Mouse (Mus musculus) stomach, postnatal 0 days (tissue): Measurements from ENCODE around the gene Wdr70. TPM values are rescaled to one million over a fixed set of nuclear protein-coding genes. Genes with fewer than 3 reads are reported as not detected.

Source experiments
- ATAC-seq: fragments of 200-750 bp; cut with Nextera tagmentation; 2 replicates; pipeline ENCODE4 v1.8.0; 2017; ENCODE audit not compliant: low FRiP score, low TSS enrichment
- DNase-seq: peaks from one replicate; pipeline ENCODE4 v3.0.0-alpha.2; 2016; ENCODE audit warnings: low spot score
- H3K27ac ChIP-seq: fragments of 300-500 bp; sonication (generic); replicated peaks from 2 replicates; pipeline ENCODE4 v1.5.1; 2014; ENCODE audit warnings: mild to moderate bottlenecking, control low read depth
- H3K27me3 ChIP-seq: fragments of 300-500 bp; sonication (generic); 2 replicates; pipeline ENCODE4 v1.6.1; 2014; ENCODE audit warnings: low read length; ENCODE audit not compliant: control insufficient read depth, insufficient read depth
- H3K36me3 ChIP-seq: fragments of 300-500 bp; sonication (generic); 2 replicates; pipeline ENCODE4 v1.6.1; 2014; ENCODE audit warnings: low read length, mixed read lengths; ENCODE audit not compliant: control insufficient read depth, insufficient read depth
- H3K4me1 ChIP-seq: fragments of 300-500 bp; sonication (generic); replicated peaks from 2 replicates; pipeline ENCODE4 v1.6.1; 2014; ENCODE audit warnings: antibody characterized with exemption; ENCODE audit not compliant: control insufficient read depth, insufficient read depth
- H3K4me2 ChIP-seq: fragments of 300-500 bp; sonication (generic); replicated peaks from 2 replicates; pipeline ENCODE4 v1.6.1; 2014; ENCODE audit warnings: low read depth, mild to moderate bottlenecking, control low read depth, moderate library complexity
- H3K4me3 ChIP-seq: fragments of 300-500 bp; sonication (generic); 2 replicates; pipeline ENCODE4 v1.5.1; 2014; ENCODE audit warnings: low read depth, low read length, control low read depth
- H3K9ac ChIP-seq: fragments of 300-500 bp; sonication (generic); 2 replicates; pipeline ENCODE4 v1.6.1; 2014; ENCODE audit warnings: mild to moderate bottlenecking, low read length, control low read depth, mixed read lengths
- H3K9me3 ChIP-seq: fragments of 300-500 bp; sonication (generic); 2 replicates; pipeline ENCODE4 v1.6.1; 2016; ENCODE audit warnings: low read length; ENCODE audit not compliant: control insufficient read depth
- CTCF ChIP-seq: IDR thresholded peaks from 2 replicates; pipeline ENCODE4 v1.5.1; 2016; ENCODE audit warnings: antibody characterized with exemption, low read depth, mild to moderate bottlenecking, moderate library complexity
- EP300 ChIP-seq: optimal IDR thresholded peaks from 2 replicates; pipeline ENCODE3; 2016; ENCODE audit warnings: antibody characterized with exemption
- WGBS: fragments of 180-500 bp; shearing (Covaris S2); extraction: QIAGEN DNeasy Blood & Tissue Kit; methylation state at CpG from one replicate; pipeline ENCODE4 v1.1.7; 2014; 5-methylcytosine and 5-hydroxymethylcytosine counted together
- microRNA-seq: library from miRNA; unstranded; fragments of <30 nt; microRNA quantifications from one replicate; pipeline ENCODE4, GENCODE M21; 2016
- polyA plus RNA-seq: library from polyadenylated mRNA; unstranded; fragments of >200 nt; fragmentation: Nextera tagmentation; extraction: Ambion mirVana; gene quantifications from 2 replicates; pipeline ENCODE4 v1.2.1, GENCODE M21; 2015

The Wdr70 gene
- polyA plus RNA-seq, 1 experiment from 2014 or later, result 22.6 TPM

- no peaks in the 10 kb centered on the region for H3K36me3 ChIP-seq
- WGBS, result 89% methylated on average over 1 of the region's 1 CpGs
- H3K27ac ChIP-seq, result no peak overlapping the region
- no peak overlapping the region for H3K4me2 ChIP-seq
- no peak for TF ChIP-seq CTCF
- no peak for TF ChIP-seq EP300
- no peaks in the 10 kb centered on the region for H3K9me3 ChIP-seq
- DNase-seq, result no peak
- no peaks in the 10 kb centered on the region for H3K4me1 ChIP-seq
- no peak overlapping the region for H3K9ac ChIP-seq
- no peak for ATAC-seq
- no peaks in the 10 kb centered on the region for H3K27me3 ChIP-seq
- no peak overlapping the region for H3K4me3 ChIP-seq
Observed at GRCm38 (mm10) chr15:7841664-7842063, 257.3 kb downstream of the Wdr70 start.

GRCm38 (mm10) chr15:7838921-7839309 lies 260.1 kb downstream of the Wdr70 start:
- no peak for ATAC-seq
- Histone ChIP-seq H3K9ac (no peak overlapping the region), H3K4me3 (no peak overlapping the region), H3K36me3 (no peaks in the 10 kb centered on the region), H3K27ac (no peak overlapping the region), H3K4me1 (no peaks in the 10 kb centered on the region), H3K9me3 (no peaks in the 10 kb centered on the region), H3K4me2 (no peak overlapping the region), H3K27me3 (no peaks in the 10 kb centered on the region)
- DNase-seq, result no peak
- 60% methylated on average over 7 of the region's 7 CpGs for WGBS
- TF ChIP-seq EP300 (no peak), CTCF (no peak)

- no peaks in the 10 kb centered on the region for H3K27me3 ChIP-seq
- H3K9ac ChIP-seq, result no peak overlapping the region
- DNase-seq, result no peak
- no peak overlapping the region for H3K4me2 ChIP-seq
- no peak for ATAC-seq
- H3K4me3 ChIP-seq, result no peak overlapping the region
- H3K4me1 ChIP-seq, result no peaks in the 10 kb centered on the region
- WGBS, result 57% methylated on average over 8 of the region's 8 CpGs
- no peaks in the 10 kb centered on the region for H3K9me3 ChIP-seq
- no peak overlapping the region for H3K27ac ChIP-seq
- TF ChIP-seq EP300 (no peak), CTCF (no peak)
- H3K36me3 ChIP-seq, result no peaks in the 10 kb centered on the region
Observed at GRCm38 (mm10) chr15:7838060-7838920, 260.7 kb downstream of the Wdr70 start.

- ATAC-seq (no peak), DNase-seq (no peak)
- no peak for TF ChIP-seq EP300
- TF ChIP-seq CTCF, result no peak
- no peak overlapping the region for H3K4me3 ChIP-seq
- no peaks in the 10 kb centered on the region for H3K27me3 ChIP-seq
- no peak overlapping the region for H3K9ac ChIP-seq
- H3K9me3 ChIP-seq, result no peaks in the 10 kb centered on the region
- no peak overlapping the region for H3K4me2 ChIP-seq
- H3K27ac ChIP-seq, result no peak overlapping the region
- H3K4me1 ChIP-seq, result no peaks in the 10 kb centered on the region
- WGBS, result 81% methylated on average over 9 of the region's 9 CpGs
- no peaks in the 10 kb centered on the region for H3K36me3 ChIP-seq
Observed at GRCm38 (mm10) chr15:7835404-7835803, 263.6 kb downstream of the Wdr70 start.

- 37% methylated on average over 6 of the region's 6 CpGs for WGBS
- TF ChIP-seq CTCF (no peak), EP300 (no peak)
- Histone ChIP-seq H3K4me3 (no peak overlapping the region), H3K4me2 (no peak overlapping the region), H3K4me1 (no peaks in the 10 kb centered on the region), H3K27ac (no peak overlapping the region), H3K9me3 (no peaks in the 10 kb centered on the region), H3K9ac (no peak overlapping the region), H3K27me3 (no peaks in the 10 kb centered on the region), H3K36me3 (no peaks in the 10 kb centered on the region)
- DNase-seq, result no peak
- peak; percentile 67; the same call in 1 of the 2 replicates for ATAC-seq
Observed at GRCm38 (mm10) chr15:7825530-7825929, 273.5 kb downstream of the Wdr70 start.

- 65% methylated on average over 6 of the region's 6 CpGs for WGBS
- no peak overlapping the region for H3K4me2 ChIP-seq
Observed at GRCm38 (mm10) chr15:7823886-7824285, 275.1 kb downstream of the Wdr70 start.

More at GRCm38 (mm10) chr15:7823886-7824285, 275.1 kb downstream of the Wdr70 start:
- DNase-seq, result no peak
- H3K4me1 ChIP-seq, result no peaks in the 10 kb centered on the region
- no peaks in the 10 kb centered on the region for H3K9me3 ChIP-seq
- no peak overlapping the region for H3K9ac ChIP-seq
- no peak for ATAC-seq
- no peak overlapping the region for H3K27ac ChIP-seq
- no peaks in the 10 kb centered on the region for H3K27me3 ChIP-seq
- H3K36me3 ChIP-seq, result no peaks in the 10 kb centered on the region
- no peak for TF ChIP-seq EP300
- TF ChIP-seq CTCF, result no peak
- no peak overlapping the region for H3K4me3 ChIP-seq

Small RNA genes lying within 50 kb of the gene (microRNA-seq; reads per million reads assigned to microRNA genes)
- not detected for gene Gm27529

Other genes with a start within 250 kb of the Wdr70 start
- 3.0 and 3.8 TPM in 2 replicates for gene Nup155, start 10.1 kb upstream of the Wdr70 start, polyA plus RNA-seq
- gene Cplane1, start 69.9 kb upstream of the Wdr70 start, polyA plus RNA-seq, result 1.9 and 2.0 TPM in 2 replicates